Mouse (Mus musculus) E14TG2a.4 (cell line): ENCODE results near the gene Rasgrf2.

Experiments
- CTCF ChIP-seq: conservative IDR thresholded peaks from 2 replicates; pipeline ENCODE4 v1.5.1; 2014; ENCODE audit warnings: low read length
- NANOG ChIP-seq: IDR thresholded peaks from 2 replicates; pipeline ENCODE4 v1.6.1; 2014; ENCODE audit warnings: borderline replicate concordance, low read length, mixed read lengths
- POU5F1 ChIP-seq: IDR thresholded peaks from 2 replicates; pipeline ENCODE4 v1.6.1; 2014; ENCODE audit warnings: low read length, borderline replicate concordance

GRCm38 (mm10) chr13:92030364-92031057, 100.9 kb downstream of the Rasgrf2 start:
- TF ChIP-seq CTCF: no peak
- no peak for TF ChIP-seq POU5F1
- TF ChIP-seq NANOG: no peak
